Mouse (Mus musculus) thymus, postnatal 10 days (tissue): ENCODE results near the gene Grhl1.
"Not testable (repeated sequence)": the region's sequence is repeated elsewhere in the genome, so short reads cannot be mapped to it uniquely, and the experiment has no call there.

Experiments used
- DNase-seq, 2 experiments: peaks; one replicate each; pipeline ENCODE4 v3.0.0; 2021; ENCODE audit warnings: low spot score in 2 of 2

Gene Grhl1

GRCm38 (mm10) chr12:24592055-24592454 lies 20.0 kb downstream of the Grhl1 start:
- DNase-seq: no peak

GRCm38 (mm10) chr12:24592956-24593672 lies 21.0 kb downstream of the Grhl1 start:
- peak; percentile 57 to 62 for DNase-seq

GRCm38 (mm10) chr12:24597376-24597775 lies 25.3 kb downstream of the Grhl1 start:
- DNase-seq: no peak

GRCm38 (mm10) chr12:24599366-24599895 lies 27.3 kb downstream of the Grhl1 start:
- no peak for DNase-seq

DNA sequence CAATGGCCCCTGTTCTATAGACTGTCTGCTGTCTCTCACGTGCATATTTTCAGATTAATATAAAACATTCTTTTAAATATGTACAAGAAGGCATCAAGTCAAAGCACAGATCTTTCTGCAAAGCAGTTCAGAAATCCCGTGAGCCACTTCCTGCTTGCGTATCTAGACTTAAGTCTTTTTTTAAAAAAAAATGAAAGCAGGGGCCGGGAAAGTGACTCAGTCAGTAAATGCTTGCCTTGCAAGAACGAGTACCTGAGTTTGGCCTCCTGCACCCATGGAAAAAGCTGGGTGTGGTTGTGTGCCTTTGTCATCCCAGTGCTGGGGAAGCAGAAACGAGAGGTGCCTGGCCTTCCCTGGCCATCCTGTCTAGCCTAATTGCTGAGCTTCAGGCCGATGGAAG lies 28.0 kb downstream of the Grhl1 start:
- no peak for DNase-seq

GRCm38 (mm10) chr12:24600806-24601205 lies 28.7 kb downstream of the Grhl1 start:
- peak; percentile 43 to 78 for DNase-seq

DNA sequence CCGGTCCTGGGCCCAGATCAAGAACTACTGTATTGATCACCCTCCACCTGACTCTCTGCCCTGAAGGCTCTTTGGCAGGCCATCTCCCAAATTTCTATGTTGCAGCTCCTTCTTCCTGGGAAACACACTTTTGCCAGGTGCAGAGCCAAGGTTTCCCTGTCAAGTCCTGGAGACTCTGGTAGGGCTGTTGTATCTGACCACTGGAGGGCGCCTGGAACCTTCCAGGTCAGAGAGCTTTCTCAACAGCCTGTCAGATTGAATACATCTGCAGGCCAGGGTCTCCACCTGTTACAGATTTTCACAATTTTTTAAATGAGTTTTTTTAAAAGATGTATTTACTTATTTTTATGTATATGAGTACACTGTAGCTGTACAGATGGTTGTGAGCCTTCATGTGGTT lies 31.2 kb downstream of the Grhl1 start:
- DNase-seq: peak; percentile 33 to 68

GRCm38 (mm10) chr12:24606166-24606565 lies 34.1 kb downstream of the Grhl1 start:
- no peak for DNase-seq

- no peak for DNase-seq
Measured at GRCm38 (mm10) chr12:24612591-24612990, 40.5 kb downstream of the Grhl1 start.

GRCm38 (mm10) chr12:24614452-24615075 lies 42.5 kb downstream of the Grhl1 start:
- DNase-seq: no peak

DNA sequence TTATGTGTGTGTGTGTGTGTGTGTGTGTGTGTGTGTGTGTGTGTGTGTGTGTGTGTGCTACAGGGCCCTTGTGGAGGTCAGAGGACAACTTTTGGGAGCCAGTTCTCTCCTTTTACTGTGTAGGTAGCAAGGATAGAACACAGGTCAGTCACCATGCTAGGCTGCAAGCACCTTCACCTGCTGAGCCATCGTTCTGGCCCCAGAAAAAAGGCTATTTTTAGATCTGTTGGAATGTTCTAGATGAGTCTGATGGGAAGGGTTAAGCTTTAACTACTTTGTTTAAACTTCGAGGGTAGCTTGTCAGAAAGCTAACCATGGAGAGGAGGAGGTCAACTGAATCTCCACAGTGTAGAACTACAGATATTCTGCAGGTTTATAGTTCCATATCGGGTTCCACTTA lies 43.1 kb downstream of the Grhl1 start:
- no peak for DNase-seq

DNA sequence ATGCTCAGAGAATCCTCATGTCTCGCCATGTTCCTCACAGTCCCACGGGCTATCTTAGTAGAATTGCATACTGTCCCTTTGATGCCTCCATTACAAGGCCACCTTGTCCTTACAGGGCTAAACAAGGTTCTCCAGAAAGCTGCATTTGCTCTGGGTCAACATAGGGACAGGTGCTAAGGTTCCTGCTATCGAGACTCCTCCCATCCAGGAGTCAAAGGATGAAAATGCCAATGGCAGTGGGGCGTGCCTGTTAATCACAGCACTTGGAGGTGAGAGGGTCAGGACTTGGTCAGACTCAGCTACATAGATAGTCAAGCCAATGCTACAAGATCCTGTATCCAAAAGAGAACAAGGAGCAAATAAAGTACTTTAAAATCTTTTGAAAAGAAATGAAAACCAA lies 47.4 kb downstream of the Grhl1 start:
- DNase-seq: no peak

DNA sequence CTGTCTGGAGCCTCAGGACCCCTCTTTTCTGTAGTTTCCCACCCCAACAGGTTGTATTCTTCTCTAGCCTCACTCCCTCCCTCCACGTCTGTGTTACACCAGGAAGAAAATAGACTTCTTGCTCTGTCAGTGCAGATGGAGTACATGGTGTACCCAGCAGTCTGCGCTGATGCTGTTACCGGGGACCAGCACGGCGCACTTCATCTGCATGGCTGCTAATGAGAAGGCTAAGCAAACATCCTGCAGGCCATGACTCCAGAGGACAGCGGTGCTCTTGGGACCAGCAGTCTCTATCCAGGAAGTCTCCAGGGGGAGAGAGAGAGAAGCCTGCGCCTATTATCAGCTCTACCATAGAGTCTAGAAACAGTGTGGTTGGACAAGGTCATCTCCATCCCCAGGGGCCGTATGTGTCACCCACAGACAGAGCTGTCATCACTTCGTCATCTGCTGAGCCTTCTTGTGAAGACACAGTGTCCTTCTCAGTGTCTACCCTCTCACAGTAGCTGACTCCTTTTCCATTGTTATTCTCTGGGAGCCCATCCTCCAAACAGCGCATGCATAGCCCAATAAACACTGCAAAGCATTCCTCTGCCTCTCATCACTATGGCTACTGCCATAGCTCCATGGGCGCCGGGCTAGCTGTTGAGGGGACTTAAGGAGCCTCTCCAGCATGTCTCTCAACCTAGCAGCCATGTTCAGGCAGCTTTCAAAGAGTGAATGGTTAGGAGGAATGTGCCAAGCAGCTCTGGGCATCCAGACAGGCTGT lies 51.6 kb downstream of the Grhl1 start:
- DNase-seq: no peak

GRCm38 (mm10) chr12:24626401-24626800 lies 54.3 kb downstream of the Grhl1 start:
- no peak for DNase-seq

DNA sequence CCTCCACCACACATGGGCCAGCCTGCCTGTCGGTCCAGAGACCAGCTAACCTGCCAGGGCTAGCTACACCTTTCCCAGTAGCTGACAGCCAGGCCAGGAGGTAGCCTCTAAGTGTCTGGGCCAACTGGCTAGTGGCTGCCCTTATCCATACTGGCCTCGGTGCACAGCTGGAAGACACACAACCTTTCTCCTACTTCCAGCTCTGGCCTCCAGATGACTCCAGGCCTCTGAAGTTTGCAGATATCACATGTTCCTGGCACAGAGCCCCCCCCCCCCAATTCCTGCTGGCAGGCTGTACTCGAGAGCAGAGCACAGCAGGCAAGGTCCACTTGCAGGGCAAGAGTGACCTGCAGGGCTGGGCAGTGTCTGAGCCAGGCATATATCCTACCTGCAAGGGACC lies 55.1 kb downstream of the Grhl1 start:
- DNase-seq: no peak

DNA sequence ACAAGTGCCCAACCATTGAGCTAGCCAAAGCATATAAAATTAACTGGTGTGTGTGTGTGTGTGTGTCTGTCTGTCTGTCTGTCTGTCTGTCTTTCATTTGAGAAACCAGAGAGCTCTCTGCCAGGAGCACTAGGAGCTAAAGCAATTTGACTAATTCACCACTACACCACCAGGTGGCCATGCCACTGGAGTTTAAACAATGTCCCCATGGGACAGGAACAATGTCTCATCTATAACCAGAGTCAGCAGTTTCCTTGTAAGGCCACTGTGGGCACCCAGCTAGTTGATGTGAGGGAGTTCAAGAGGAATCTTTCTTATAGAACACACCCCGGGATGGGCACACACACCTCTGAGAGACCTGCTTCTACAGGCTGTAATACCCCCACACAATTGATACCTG lies 58.1 kb downstream of the Grhl1 start:
- DNase-seq: peak in 1 of 2 experiments; percentile 30

GRCm38 (mm10) chr12:24632404-24632803 lies 60.3 kb downstream of the Grhl1 start:
- no peak for DNase-seq

DNA sequence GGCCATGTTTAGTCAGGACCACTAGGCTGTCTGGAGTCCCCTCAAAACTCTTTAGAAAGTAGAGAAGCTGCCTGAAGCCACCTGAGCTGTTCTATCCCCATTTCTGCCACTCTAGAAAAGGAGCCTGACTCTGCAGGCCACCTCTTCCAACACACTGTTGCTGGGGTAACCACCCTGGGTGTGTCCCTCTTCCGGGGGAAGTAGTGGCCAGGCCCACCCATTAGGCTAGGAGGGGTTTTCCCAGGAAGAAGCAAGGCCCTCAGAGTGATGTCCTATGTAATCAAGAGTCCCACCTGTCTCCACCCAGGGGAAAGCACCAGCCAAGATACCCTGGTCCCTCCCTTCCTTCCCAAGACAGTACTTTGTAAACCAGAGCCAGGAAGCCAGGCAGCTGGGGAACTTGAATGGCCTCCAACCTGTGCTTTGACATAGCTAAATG lies 61.7 kb downstream of the Grhl1 start:
- DNase-seq: no peak

DNA sequence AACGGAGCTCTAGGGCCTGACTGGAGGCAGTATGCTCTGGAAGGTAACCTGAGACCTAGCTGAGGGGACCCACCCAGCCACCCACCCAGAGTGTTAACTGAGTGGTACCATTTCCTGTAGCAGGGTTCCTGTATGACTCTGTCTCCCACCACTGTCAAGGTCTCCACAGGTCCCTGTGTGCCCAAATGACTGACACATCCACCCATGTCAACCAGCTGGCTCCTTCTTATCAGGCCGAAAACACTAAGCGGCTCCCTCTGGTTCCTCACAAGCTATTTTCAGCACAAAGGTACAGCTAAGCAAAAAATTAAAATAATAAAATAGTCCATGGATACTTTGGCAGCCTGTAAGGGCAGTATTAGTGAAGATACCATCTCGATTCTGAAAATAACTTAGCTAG lies 62.1 kb downstream of the Grhl1 start:
- no peak for DNase-seq

DNA sequence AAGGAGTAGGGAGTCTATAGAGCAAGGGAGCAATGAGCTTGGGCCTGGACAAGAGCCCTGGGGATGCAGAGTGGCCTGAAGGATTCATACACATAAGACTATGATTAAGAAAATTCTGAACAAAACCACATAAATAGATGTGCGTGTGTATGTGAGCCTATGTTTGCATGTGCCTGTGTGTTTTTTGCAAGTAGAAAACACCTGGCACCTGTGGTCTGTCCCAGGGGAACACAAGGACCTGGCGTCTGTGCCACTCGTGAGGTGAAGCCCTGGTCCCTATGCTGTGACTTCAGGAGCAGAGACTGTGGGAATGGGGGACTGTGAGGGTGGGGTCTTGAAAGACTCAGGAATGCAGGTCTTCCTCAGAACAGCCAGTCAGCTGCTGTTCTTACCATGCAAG lies 62.6 kb downstream of the Grhl1 start:
- DNase-seq: no peak

DNA sequence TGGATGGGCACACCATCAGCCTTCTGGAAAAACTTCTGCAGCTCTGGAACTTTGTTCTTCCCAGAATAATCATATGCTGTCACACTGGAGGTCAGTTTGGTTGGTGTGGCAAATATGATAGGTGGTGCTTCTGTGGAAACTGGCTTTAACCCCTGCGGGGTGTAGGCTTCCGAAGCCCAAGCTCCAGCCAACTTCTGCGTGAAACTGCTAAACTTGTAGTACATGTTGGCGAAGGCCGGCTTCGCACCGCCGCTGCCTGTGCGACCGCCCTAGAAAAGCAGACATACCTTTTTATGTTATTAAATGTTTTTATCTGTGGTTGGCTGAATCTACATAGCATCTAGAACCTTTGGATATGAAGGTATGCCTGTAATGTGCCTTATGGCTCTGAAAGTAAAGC lies 66.7 kb downstream of the Grhl1 start:
- DNase-seq: not testable (repeated sequence)

DNA sequence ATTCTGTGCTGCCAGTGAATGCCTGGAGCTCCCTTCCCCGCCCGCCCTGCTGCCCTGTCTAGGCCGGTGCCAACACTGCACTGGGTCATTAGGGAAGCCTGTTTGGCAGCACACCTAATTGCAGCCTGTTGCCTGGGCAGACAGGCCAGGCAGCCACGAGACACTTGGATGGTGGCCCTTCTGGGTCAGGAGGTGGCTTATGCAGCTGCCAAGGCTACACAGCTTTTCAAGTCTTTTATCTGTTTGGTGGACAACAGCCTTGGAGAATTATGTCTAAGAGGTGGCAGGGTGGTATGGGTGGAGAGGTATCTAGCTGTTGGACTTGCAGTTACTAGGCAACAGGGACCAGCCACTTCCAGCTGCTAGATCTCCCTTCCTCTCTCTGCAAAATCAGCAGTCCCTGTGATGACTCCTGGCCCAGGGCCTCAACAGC lies 70.3 kb downstream of the Grhl1 start:
- DNase-seq: no peak
